Mouse (Mus musculus): ENCODE results near the gene Cbx2. TPM values are rescaled to one million over a fixed set of nuclear protein-coding genes. Genes with fewer than 3 reads are reported as not detected.

Gene Cbx2
- total and polyA plus RNA-seq, 3 experiments: 13.1 to 13.3 TPM; not detected in 1

DNA sequence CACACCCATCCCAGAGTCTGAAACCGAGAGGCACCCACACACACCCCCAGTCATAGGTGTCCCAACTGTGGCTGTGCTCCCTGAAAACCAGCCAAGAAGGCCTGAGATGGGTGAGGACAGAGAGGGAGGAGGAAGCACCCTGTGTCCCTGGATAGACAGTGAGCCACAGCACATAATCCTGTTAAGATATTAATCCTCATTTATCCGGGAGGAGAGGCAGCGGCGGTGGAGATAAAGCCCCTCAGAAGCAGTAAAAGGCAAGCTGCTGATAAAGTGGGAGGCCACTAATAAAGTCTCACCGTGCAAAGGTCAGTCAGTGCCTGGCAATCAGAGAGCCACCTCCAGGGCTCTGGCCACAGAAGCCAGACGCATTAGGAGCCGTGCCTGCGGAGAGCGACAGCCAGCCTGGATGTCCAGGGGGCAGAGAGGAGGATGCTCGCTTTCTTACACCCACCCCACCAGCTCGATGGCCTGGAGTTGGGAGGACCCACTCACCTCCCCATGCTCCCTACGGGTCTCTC, 40.1 kb upstream of the Cbx2 start:
- Histone ChIP-seq H3K27ac (ENCODE audit: control insufficient read depth, low read depth, low read length) (no peak overlapping the region), H3K27me3 (ENCODE audit: control insufficient read depth in 1 of 2, insufficient read depth in 2 of 2, low read length in 2 of 2) (no peaks in the 10 kb centered on the region), H3K79me2 (ENCODE audit: control insufficient read depth, insufficient read depth, low read length, poor library complexity) (no peaks in the 10 kb centered on the region), H3K4me3 (ENCODE audit: control insufficient read depth in 1 of 2, insufficient read depth in 1 of 2, low read depth in 2 of 2, low read length in 2 of 2) (no peak overlapping the region), H3K36me3 (ENCODE audit: control insufficient read depth in 1 of 2, insufficient read depth in 2 of 2, low read length in 2 of 2) (no peaks in the 10 kb centered on the region), H3K9me3 (replicated peaks; ENCODE audit: insufficient read depth, low read length) (no peaks in the 10 kb centered on the region), H3K4me1 (ENCODE audit: control insufficient read depth in 1 of 2, insufficient read depth in 2 of 2, low read length in 2 of 2) (no peaks in the 10 kb centered on the region), H3K9ac (ENCODE audit: control insufficient read depth, low read depth, low read length, poor library complexity, severe bottlenecking) (no peak overlapping the region)
- DNase-seq (ENCODE audit: low read depth, low spot score): no peak
- no peak for TF ChIP-seq RAD21 (IDR thresholded peaks at IDR 0.05; ENCODE audit: low read depth, low read length)

GRCm38 (mm10) chr11:118985571-118985970, 37.2 kb upstream of the Cbx2 start:
- no peak for TF ChIP-seq NELFE (IDR thresholded peaks at IDR 0.05; ENCODE audit: low read depth, low read length)
- no peak for TF ChIP-seq E2F4 (IDR thresholded peaks at IDR 0.05; ENCODE audit: borderline replicate concordance, low read depth, low read length)
- no peak for TF ChIP-seq CTCF (IDR thresholded peaks at IDR 0.05 in 2 of 3, conservative IDR thresholded peaks at IDR 0.05 in 1 of 3; ENCODE audit: control insufficient read depth in 1 of 3, insufficient read depth in 1 of 3, low read depth in 2 of 3, low read length in 3 of 3, poor library complexity in 1 of 3, severe bottlenecking in 1 of 3)
- Histone ChIP-seq H3K9me3 (replicated peaks; ENCODE audit: insufficient read depth, low read length) (no peaks in the 10 kb centered on the region), H3K79me2 (ENCODE audit: control insufficient read depth, insufficient read depth, low read length, poor library complexity) (no peaks in the 10 kb centered on the region), H3K27ac (ENCODE audit: control insufficient read depth, low read depth, low read length) (no peak overlapping the region), H3K4me1 (ENCODE audit: control insufficient read depth in 1 of 2, insufficient read depth in 2 of 2, low read length in 2 of 2) (no peaks in the 10 kb centered on the region), H3K36me3 (ENCODE audit: control insufficient read depth in 1 of 2, insufficient read depth in 2 of 2, low read length in 2 of 2) (no peaks in the 10 kb centered on the region), H3K4me3 (ENCODE audit: control insufficient read depth in 1 of 2, insufficient read depth in 1 of 2, low read depth in 2 of 2, low read length in 2 of 2) (no peak overlapping the region), H3K9ac (ENCODE audit: control insufficient read depth, low read depth, low read length, poor library complexity, severe bottlenecking) (no peak overlapping the region), H3K27me3 (ENCODE audit: control insufficient read depth in 1 of 2, insufficient read depth in 2 of 2, low read length in 2 of 2) (no peaks in the 10 kb centered on the region)
- no peak for DNase-seq (ENCODE audit: low read depth, low spot score)

DNA sequence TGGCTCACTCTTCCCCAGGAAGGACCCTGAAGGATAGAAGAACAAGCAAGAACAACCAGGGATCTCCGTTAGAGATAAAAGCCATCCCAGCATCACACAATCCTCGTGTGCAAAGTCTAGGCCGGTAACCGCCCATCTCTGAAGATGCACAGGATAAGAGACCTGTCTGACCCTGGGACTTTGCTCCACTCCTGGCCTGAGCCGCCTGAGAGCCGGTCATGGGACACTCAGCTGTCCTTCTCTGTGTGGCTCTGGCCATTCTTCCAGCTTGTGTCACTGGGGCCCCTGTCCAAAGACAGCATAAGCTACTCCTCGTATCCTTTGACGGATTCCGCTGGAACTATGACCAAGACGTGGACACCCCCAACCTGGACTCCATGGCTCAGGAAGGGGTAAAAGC, 34.8 kb upstream of the Cbx2 start, which contains the start of gene Enpp7:
Gene Enpp7, plus strand, starts transcription at position 190 of the 400 bp plus-strand sequence.
- Histone ChIP-seq H3K4me3 (ENCODE audit: control insufficient read depth in 1 of 2, insufficient read depth in 1 of 2, low read depth in 2 of 2, low read length in 2 of 2) (no peak within 1 kb of the TSS), H3K79me2 (ENCODE audit: control insufficient read depth, insufficient read depth, low read length, poor library complexity) (no peaks in the 10 kb centered on the region), H3K9me3 (replicated peaks; ENCODE audit: insufficient read depth, low read length) (no peaks in the 10 kb centered on the region), H3K27ac (ENCODE audit: control insufficient read depth, low read depth, low read length) (no peak within 1 kb of the TSS), H3K9ac (ENCODE audit: control insufficient read depth, low read depth, low read length, poor library complexity, severe bottlenecking) (no peak within 1 kb of the TSS), H3K27me3 (ENCODE audit: control insufficient read depth in 1 of 2, insufficient read depth in 2 of 2, low read length in 2 of 2) (no peaks in the 10 kb centered on the region), H3K4me1 (ENCODE audit: control insufficient read depth in 1 of 2, insufficient read depth in 2 of 2, low read length in 2 of 2) (peaks cover 0 to 6% of the 10 kb centered on the region in 2 experiments; a peak in 1 of 4 replicates), H3K36me3 (ENCODE audit: control insufficient read depth in 1 of 2, insufficient read depth in 2 of 2, low read length in 2 of 2) (no peaks in the 10 kb centered on the region)
- DNase-seq (ENCODE audit: low read depth, low spot score): no peak
- no peak for TF ChIP-seq USF1 (IDR thresholded peaks at IDR 0.05; ENCODE audit: low read depth, low read length)
- no peak for TF ChIP-seq NRF1 (IDR thresholded peaks at IDR 0.05; ENCODE audit: insufficient read depth, low read depth, low read length, poor library complexity, severe bottlenecking)
- no peak for TF ChIP-seq MAX (IDR thresholded peaks at IDR 0.05; ENCODE audit: low read length)

DNA sequence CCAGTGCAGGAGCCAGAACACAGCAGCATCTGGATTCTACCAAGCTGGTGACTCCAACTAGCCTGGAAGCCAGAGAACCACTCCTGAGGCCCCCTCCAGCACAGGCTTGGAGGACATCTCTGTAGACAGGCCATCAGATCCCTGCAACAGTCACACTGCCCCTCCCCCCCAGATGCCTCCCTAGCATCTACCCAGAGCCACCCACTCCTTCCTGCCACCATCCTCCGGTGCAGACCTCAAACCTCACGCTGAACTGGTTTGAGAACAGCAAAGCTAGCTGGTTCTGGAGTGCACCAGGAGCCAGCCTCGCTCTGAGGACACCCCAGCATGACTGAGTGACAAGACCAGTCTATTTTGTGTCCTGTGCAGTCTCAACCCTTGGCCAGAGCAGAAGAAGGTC, 30.0 kb upstream of the Cbx2 start:
- DNase-seq (ENCODE audit: low read depth, low spot score): no peak
- no peaks in the 10 kb centered on the region for H3K36me3 ChIP-seq (ENCODE audit: control insufficient read depth in 1 of 2, insufficient read depth in 2 of 2, low read length in 2 of 2)
- H3K9ac ChIP-seq (ENCODE audit: control insufficient read depth, low read depth, low read length, poor library complexity, severe bottlenecking): no peak overlapping the region
- H3K4me1 ChIP-seq (ENCODE audit: control insufficient read depth in 1 of 2, insufficient read depth in 2 of 2, low read length in 2 of 2): peaks cover 2 to 10% of the 10 kb centered on the region in 2 experiments; a peak in 2 of 4 replicates
- H3K9me3 ChIP-seq (replicated peaks; ENCODE audit: insufficient read depth, low read length): no peaks in the 10 kb centered on the region
- no peak overlapping the region for H3K27ac ChIP-seq (ENCODE audit: control insufficient read depth, low read depth, low read length)
- H3K27me3 ChIP-seq (ENCODE audit: control insufficient read depth in 1 of 2, insufficient read depth in 2 of 2, low read length in 2 of 2): no peaks in the 10 kb centered on the region; a peak in 1 of 4 replicates
- H3K79me2 ChIP-seq (ENCODE audit: control insufficient read depth, insufficient read depth, low read length, poor library complexity): no peaks in the 10 kb centered on the region
- TF ChIP-seq MYC (IDR thresholded peaks at IDR 0.05; ENCODE audit: low read depth, low read length): no peak
- no peak for TF ChIP-seq MYB (IDR thresholded peaks at IDR 0.05; ENCODE audit: low read depth, low read length)
- TF ChIP-seq EP300 (IDR thresholded peaks at IDR 0.05; ENCODE audit: low read depth in 1 of 2, low read length in 2 of 2): no peak
- no peak for TF ChIP-seq USF1 (IDR thresholded peaks at IDR 0.05; ENCODE audit: low read depth, low read length)
- no peak for TF ChIP-seq MAX (IDR thresholded peaks at IDR 0.05; ENCODE audit: low read length)
- no peak for TF ChIP-seq HCFC1 (IDR thresholded peaks at IDR 0.05; ENCODE audit: low read depth, low read length)
- TF ChIP-seq ZMIZ1 (IDR thresholded peaks at IDR 0.05; ENCODE audit: low read depth, low read length): no peak
- TF ChIP-seq ZC3H11A (IDR thresholded peaks at IDR 0.05; ENCODE audit: low read depth, low read length): no peak
- TF ChIP-seq SMC3 (IDR thresholded peaks at IDR 0.05; ENCODE audit: low read depth, low read length): no peak
- no peak for TF ChIP-seq ZNF384 (IDR thresholded peaks at IDR 0.05; ENCODE audit: low read depth, low read length)
- TF ChIP-seq CHD1 (IDR thresholded peaks at IDR 0.05; ENCODE audit: low read depth, low read length): no peak
- TF ChIP-seq TAL1 (IDR thresholded peaks at IDR 0.05; ENCODE audit: low read length): no peak
- TF ChIP-seq NELFE (IDR thresholded peaks at IDR 0.05; ENCODE audit: low read depth, low read length): no peak
- TF ChIP-seq CHD2 (IDR thresholded peaks at IDR 0.05; ENCODE audit: low read length): no peak
- no peak for TF ChIP-seq MXI1 (IDR thresholded peaks at IDR 0.05; ENCODE audit: low read depth, low read length)
- no peak for TF ChIP-seq NRF1 (IDR thresholded peaks at IDR 0.05; ENCODE audit: insufficient read depth, low read depth, low read length, poor library complexity, severe bottlenecking)
- no peak for TF ChIP-seq MAFK (IDR thresholded peaks at IDR 0.05; ENCODE audit: borderline replicate concordance, low read depth, low read length)
- no peak for TF ChIP-seq SIN3A (IDR thresholded peaks at IDR 0.05; ENCODE audit: low read length)
- H3K4me3 ChIP-seq (ENCODE audit: control insufficient read depth in 1 of 2, insufficient read depth in 1 of 2, low read depth in 2 of 2, low read length in 2 of 2): no peak overlapping the region
